Mouse (Mus musculus): Measurements from ENCODE around the gene Pigyl. TPM values are rescaled to one million over a fixed set of nuclear protein-coding genes. Genes with fewer than 3 reads are reported as not detected.

Gene Pigyl
- polyA plus RNA-seq, 1 experiment from 2014 or later = 99.2 TPM

DNA sequence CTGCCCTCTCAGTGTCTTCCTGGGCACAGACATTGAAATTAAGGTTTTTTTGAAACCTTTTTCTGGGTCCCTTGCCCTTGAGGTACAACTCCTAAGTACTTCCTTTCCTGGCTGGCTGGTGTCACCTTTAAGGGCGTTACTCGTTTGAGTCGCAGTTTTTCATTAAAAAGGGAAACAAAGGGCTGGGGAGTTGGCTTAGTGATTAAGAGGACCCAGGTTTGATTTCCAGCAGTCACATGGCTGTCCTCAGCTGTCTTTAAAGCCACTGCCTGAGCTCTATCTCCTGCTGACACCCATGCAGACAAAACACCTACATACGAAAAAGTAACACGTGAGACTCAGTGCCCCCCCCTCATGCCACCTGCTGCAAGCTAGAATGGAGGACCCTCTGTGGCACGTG is 9.3 kb downstream of the Pigyl start:
- 45% methylated on average over 6 of the region's 6 CpGs for WGBS
- Histone ChIP-seq H3K4me2 (replicated peaks; ENCODE audit: low read depth) (no peak overlapping the region), H3K4me1 (replicated peaks; ENCODE audit: control insufficient read depth, insufficient read depth) (no peaks in the 10 kb centered on the region), H3K27me3 (ENCODE audit: control insufficient read depth, insufficient read depth, low read length) (no peaks in the 10 kb centered on the region), H3K9ac (ENCODE audit: low read length) (no peak overlapping the region), H3K27ac (replicated peaks) (no peak overlapping the region), H3K36me3 (ENCODE audit: control insufficient read depth, insufficient read depth, low read length) (no peaks in the 10 kb centered on the region), H3K9me3 (ENCODE audit: control insufficient read depth, low read length) (no peaks in the 10 kb centered on the region), H3K4me3 (ENCODE audit: low read depth, low read length) (no peak overlapping the region)
- no peak for ATAC-seq (ENCODE audit: low FRiP score, low TSS enrichment)
- TF ChIP-seq EP300 (optimal IDR thresholded peaks at IDR 0.05) = no peak
- TF ChIP-seq CTCF (IDR thresholded peaks at IDR 0.05; ENCODE audit: low read depth) = no peak
- no peak for DNase-seq (ENCODE audit: low spot score)

DNA sequence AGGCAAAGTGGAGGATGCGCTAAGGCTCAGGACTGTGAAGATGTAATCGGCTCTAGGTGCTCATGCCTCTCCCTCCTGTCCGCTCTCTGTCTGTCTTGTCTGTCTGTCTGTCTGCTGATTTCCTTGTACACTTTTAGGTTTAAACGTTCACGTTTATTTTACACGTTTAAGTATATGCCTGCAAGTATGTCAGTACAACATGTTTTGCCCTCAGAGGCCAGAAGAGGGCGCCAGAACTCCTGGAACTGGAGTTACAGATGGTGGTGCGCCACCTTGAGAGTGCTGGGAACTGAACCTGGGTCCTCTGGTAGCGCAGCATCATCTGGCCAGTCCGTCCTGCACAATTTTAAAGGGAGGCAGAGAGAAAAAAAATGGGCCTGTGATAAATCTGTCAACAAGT is 10.0 kb downstream of the Pigyl start:
- ATAC-seq (ENCODE audit: low FRiP score, low TSS enrichment) (no peak), DNase-seq (ENCODE audit: low spot score) (no peak)
- Histone ChIP-seq H3K4me1 (replicated peaks; ENCODE audit: control insufficient read depth, insufficient read depth) (no peaks in the 10 kb centered on the region), H3K9me3 (ENCODE audit: control insufficient read depth, low read length) (no peaks in the 10 kb centered on the region), H3K27ac (replicated peaks) (no peak overlapping the region), H3K4me3 (ENCODE audit: low read depth, low read length) (no peak overlapping the region), H3K9ac (ENCODE audit: low read length) (no peak overlapping the region), H3K4me2 (replicated peaks; ENCODE audit: low read depth) (no peak overlapping the region), H3K27me3 (ENCODE audit: control insufficient read depth, insufficient read depth, low read length) (no peaks in the 10 kb centered on the region), H3K36me3 (ENCODE audit: control insufficient read depth, insufficient read depth, low read length) (no peaks in the 10 kb centered on the region)
- TF ChIP-seq CTCF (IDR thresholded peaks at IDR 0.05; ENCODE audit: low read depth) = peak; percentile 39
- no peak for TF ChIP-seq EP300 (optimal IDR thresholded peaks at IDR 0.05)
- WGBS = 87% methylated on average over 10 of the region's 10 CpGs

DNA sequence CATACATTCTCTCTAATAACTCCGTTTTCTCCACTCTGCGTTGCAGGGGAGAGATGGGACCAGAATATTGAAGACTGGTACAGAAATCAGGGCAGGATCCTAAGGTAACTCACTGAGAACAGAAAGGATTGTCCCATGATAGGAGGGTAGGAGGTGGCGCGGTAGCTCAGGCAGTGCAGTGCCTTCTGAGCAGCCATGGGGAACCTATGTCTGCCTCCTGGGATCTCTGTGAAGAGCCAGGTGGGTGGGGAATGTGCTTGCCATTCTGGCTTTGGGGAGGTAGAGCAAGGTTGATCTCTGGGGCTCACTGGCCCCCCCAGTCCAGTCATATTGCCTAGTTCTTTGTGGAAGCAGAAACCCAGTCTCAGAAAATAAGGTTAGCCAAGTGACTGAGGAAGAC is 11.1 kb downstream of the Pigyl start:
- no peaks in the 10 kb centered on the region for H3K27me3 ChIP-seq (ENCODE audit: control insufficient read depth, insufficient read depth, low read length)
- no peaks in the 10 kb centered on the region for H3K9me3 ChIP-seq (ENCODE audit: control insufficient read depth, low read length)
- DNase-seq (ENCODE audit: low spot score) (no peak), ATAC-seq (ENCODE audit: low FRiP score, low TSS enrichment) (no peak)
- H3K4me3 ChIP-seq (ENCODE audit: low read depth, low read length) = no peak overlapping the region
- no peak for TF ChIP-seq CTCF (IDR thresholded peaks at IDR 0.05; ENCODE audit: low read depth)
- TF ChIP-seq EP300 (optimal IDR thresholded peaks at IDR 0.05) = no peak
- H3K36me3 ChIP-seq (ENCODE audit: control insufficient read depth, insufficient read depth, low read length) = no peaks in the 10 kb centered on the region
- no peaks in the 10 kb centered on the region for H3K4me1 ChIP-seq (replicated peaks; ENCODE audit: control insufficient read depth, insufficient read depth)
- 92% methylated on average over 4 of the region's 4 CpGs for WGBS
- no peak overlapping the region for H3K9ac ChIP-seq (ENCODE audit: low read length)
- H3K4me2 ChIP-seq (replicated peaks; ENCODE audit: low read depth) = no peak overlapping the region
- no peak overlapping the region for H3K27ac ChIP-seq (replicated peaks)

DNA sequence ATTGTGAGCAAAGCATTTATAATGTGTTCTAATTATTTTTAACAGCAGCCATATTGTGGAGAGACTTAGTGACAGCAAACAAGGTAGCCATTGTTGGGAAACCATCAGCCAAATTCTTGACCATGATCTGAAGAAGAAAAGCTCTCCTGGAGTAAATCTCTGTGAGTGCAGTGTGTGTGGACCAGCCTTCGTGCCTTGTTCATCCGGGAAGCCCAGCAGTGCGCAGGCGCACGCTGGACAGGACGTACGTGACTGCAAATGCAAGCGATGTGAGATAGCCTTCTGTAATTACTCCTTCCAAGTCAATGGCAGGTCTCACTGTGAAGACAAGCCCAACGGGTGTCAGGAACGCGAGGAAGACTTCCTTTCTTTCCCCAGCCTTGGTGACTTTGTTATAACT is 12.7 kb downstream of the Pigyl start:
- WGBS = 92% methylated on average over 11 of the region's 11 CpGs
- ATAC-seq (ENCODE audit: low FRiP score, low TSS enrichment) (no peak), DNase-seq (ENCODE audit: low spot score) (no peak)
- no peak overlapping the region for H3K27ac ChIP-seq (replicated peaks)
- H3K4me3 ChIP-seq (ENCODE audit: low read depth, low read length) = no peak overlapping the region
- H3K36me3 ChIP-seq (ENCODE audit: control insufficient read depth, insufficient read depth, low read length) = no peaks in the 10 kb centered on the region
- no peaks in the 10 kb centered on the region for H3K4me1 ChIP-seq (replicated peaks; ENCODE audit: control insufficient read depth, insufficient read depth)
- no peak for TF ChIP-seq EP300 (optimal IDR thresholded peaks at IDR 0.05)
- TF ChIP-seq CTCF (IDR thresholded peaks at IDR 0.05; ENCODE audit: low read depth) = no peak
- H3K9me3 ChIP-seq (ENCODE audit: control insufficient read depth, low read length) = no peaks in the 10 kb centered on the region
- no peak overlapping the region for H3K4me2 ChIP-seq (replicated peaks; ENCODE audit: low read depth)
- no peak overlapping the region for H3K9ac ChIP-seq (ENCODE audit: low read length)
- H3K27me3 ChIP-seq (ENCODE audit: control insufficient read depth, insufficient read depth, low read length) = no peaks in the 10 kb centered on the region

DNA sequence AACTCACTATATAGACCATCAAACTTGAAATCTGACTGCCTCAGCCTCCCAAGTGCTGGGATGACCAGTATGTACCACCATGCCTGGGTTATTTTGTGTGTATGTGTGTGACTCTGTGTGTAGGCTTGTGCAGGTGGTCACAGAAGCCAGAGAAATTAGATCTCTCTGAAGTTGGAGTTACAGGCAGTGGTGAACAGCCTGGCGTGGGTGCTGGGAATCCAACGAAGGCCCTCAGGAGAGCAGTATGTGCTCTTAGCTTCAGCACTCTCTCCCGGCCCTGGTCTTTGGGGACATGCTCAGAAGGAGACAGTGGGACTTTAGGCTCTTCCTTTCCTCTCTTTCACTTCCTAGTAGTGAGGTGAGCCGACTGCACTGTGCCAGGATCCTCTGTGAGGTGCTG is 15.7 kb downstream of the Pigyl start:
- H3K4me2 ChIP-seq (replicated peaks; ENCODE audit: low read depth) = no peak overlapping the region
- H3K36me3 ChIP-seq (ENCODE audit: control insufficient read depth, insufficient read depth, low read length) = no peaks in the 10 kb centered on the region
- TF ChIP-seq CTCF (IDR thresholded peaks at IDR 0.05; ENCODE audit: low read depth) (no peak), EP300 (optimal IDR thresholded peaks at IDR 0.05) (no peak)
- H3K27me3 ChIP-seq (ENCODE audit: control insufficient read depth, insufficient read depth, low read length) = no peaks in the 10 kb centered on the region
- H3K27ac ChIP-seq (replicated peaks) = no peak overlapping the region
- 87% methylated on average over 4 of the region's 4 CpGs for WGBS
- H3K9me3 ChIP-seq (ENCODE audit: control insufficient read depth, low read length) = no peaks in the 10 kb centered on the region
- ATAC-seq (ENCODE audit: low FRiP score, low TSS enrichment) (no peak), DNase-seq (ENCODE audit: low spot score) (no peak)
- H3K4me3 ChIP-seq (ENCODE audit: low read depth, low read length) = no peak overlapping the region
- H3K4me1 ChIP-seq (replicated peaks; ENCODE audit: control insufficient read depth, insufficient read depth) = no peaks in the 10 kb centered on the region
- no peak overlapping the region for H3K9ac ChIP-seq (ENCODE audit: low read length)

DNA sequence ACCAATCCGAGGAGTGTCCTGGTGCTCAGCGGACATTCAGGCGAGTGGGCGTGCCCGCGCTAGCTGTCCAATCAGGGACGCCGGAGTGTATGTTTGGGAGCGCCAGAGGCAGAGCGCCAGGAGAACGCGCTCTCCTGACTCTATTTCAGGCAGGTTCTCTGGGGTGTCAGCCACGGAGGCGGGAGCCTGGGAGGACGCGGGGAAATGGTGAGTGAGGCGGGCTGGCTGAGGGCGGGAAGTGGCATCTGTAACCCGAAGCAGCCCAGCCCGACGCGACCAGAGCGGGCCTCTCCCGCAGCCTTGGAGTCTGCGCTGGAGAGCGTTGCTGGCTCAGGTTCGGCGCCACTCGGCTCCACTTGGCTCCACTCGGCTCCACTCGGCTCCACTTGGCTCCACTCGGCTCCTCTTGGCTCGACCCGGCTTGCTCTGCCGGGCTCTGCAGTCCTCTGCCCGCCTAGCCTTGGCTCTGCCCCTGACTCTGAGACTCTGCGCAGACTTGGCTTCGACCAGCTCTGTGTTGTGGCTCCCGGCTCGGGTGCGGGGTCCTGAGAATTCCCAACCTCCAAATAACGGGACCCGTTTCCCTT is 31.5 kb downstream of the Pigyl start, which contains the start of gene Zfp872:
Gene Zfp872 (plus strand): TSS at position 66 of the 587 bp plus-strand sequence.
- H3K27me3 ChIP-seq (ENCODE audit: control insufficient read depth, insufficient read depth, low read length) = no peaks in the 10 kb centered on the region
- no peaks in the 10 kb centered on the region for H3K36me3 ChIP-seq (ENCODE audit: control insufficient read depth, insufficient read depth, low read length)
- 18% methylated on average over 40 of the region's 43 CpGs for WGBS
- H3K4me3 ChIP-seq (ENCODE audit: low read depth, low read length) = peak within 1 kb of the TSS; percentile 35
- H3K4me1 ChIP-seq (replicated peaks; ENCODE audit: control insufficient read depth, insufficient read depth) = no peaks in the 10 kb centered on the region
- TF ChIP-seq CTCF (IDR thresholded peaks at IDR 0.05; ENCODE audit: low read depth) (no peak), EP300 (optimal IDR thresholded peaks at IDR 0.05) (no peak)
- H3K4me2 ChIP-seq (replicated peaks; ENCODE audit: low read depth) = peak within 1 kb of the TSS; percentile 59
- ATAC-seq (ENCODE audit: low FRiP score, low TSS enrichment) (peak; percentile 80), DNase-seq (ENCODE audit: low spot score) (peak; percentile 44)
- H3K9me3 ChIP-seq (ENCODE audit: control insufficient read depth, low read length) = peaks cover 8% of the 10 kb centered on the region; the same call in 1 of the 2 replicates
- peak within 1 kb of the TSS; percentile 60 for H3K9ac ChIP-seq (ENCODE audit: low read length)
- no peak within 1 kb of the TSS for H3K27ac ChIP-seq (replicated peaks)

Data from stomach, postnatal 0 days (tissue).